Mouse (Mus musculus): ENCODE results near the gene Olfr1105. TPM values are rescaled to one million over a fixed set of nuclear protein-coding genes. Genes with fewer than 3 reads are reported as not detected.

Olfr1105 gene
- total RNA-seq (2021), result not detected
- long read RNA-seq, experiment 1, result 0 reads
- long read RNA-seq, experiment 2, result 0 reads

GRCm38 (mm10) chr2:87036431-87036830 lies at the start of gene Olfr1105:
TSS of gene Olfr1105 (minus strand) at chr2:87036531.
- DNase-seq, result no peak

- no peak for DNase-seq
Measured at GRCm38 (mm10) chr2:87075717-87076116, 39.4 kb upstream of the Olfr1105 start, which contains the start of gene Olfr1107. TSS of gene Olfr1107 (minus strand) at chr2:87075817.

- no peak for DNase-seq
Measured at GRCm38 (mm10) chr2:87052173-87052572, 15.8 kb upstream of the Olfr1105 start, which contains the start of gene Olfr1106. TSS of gene Olfr1106 (minus strand) at chr2:87052273.

- DNase-seq, result no peak
Measured at GRCm38 (mm10) chr2:87026980-87027379, 9.4 kb downstream of the Olfr1105 start, which contains the start of gene Olfr1104. TSS of gene Olfr1104 (minus strand) at chr2:87027080.

- no peak for DNase-seq
Measured at GRCm38 (mm10) chr2:86998098-86998497, 38.2 kb downstream of the Olfr1105 start, which contains the start of gene Olfr1102. TSS of gene Olfr1102 (plus strand) at chr2:86998398.

GRCm38 (mm10) chr2:86991121-86991520 lies 45.2 kb downstream of the Olfr1105 start, which contains the start of gene Olfr1101:
TSS of gene Olfr1101 (minus strand) at chr2:86991221.
- DNase-seq, result no peak

Other genes starting within 250 kb of the Olfr1105 start
- gene Olfr141, start 226.5 kb downstream of the Olfr1105 start, total RNA-seq (2021), result not detected
- not detected for gene Olfr1094, start 211.9 kb downstream of the Olfr1105 start, total RNA-seq (2021)
- not detected for gene Olfr1095, start 184.8 kb downstream of the Olfr1105 start, total RNA-seq (2021)
- gene Gm13723, start 161.7 kb downstream of the Olfr1105 start, total RNA-seq (2021), result not detected
- gene Olfr1097, start 144.3 kb downstream of the Olfr1105 start, total RNA-seq (2021), result not detected
- not detected for gene Olfr1098, start 112.0 kb downstream of the Olfr1105 start, total RNA-seq (2021)
- gene Olfr1099, start 75.8 kb downstream of the Olfr1105 start, total RNA-seq (2021), result not detected
- gene Olfr1100, start 56.6 kb downstream of the Olfr1105 start, total RNA-seq (2021), result not detected
- gene Olfr1101, start 45.3 kb downstream of the Olfr1105 start, total RNA-seq (2021), result not detected
- gene Olfr1102, start 38.1 kb downstream of the Olfr1105 start, total RNA-seq (2021), result not detected
- gene Olfr1104, start 9.5 kb downstream of the Olfr1105 start, total RNA-seq (2021), result not detected
- not detected for gene Olfr1106, start 15.7 kb upstream of the Olfr1105 start, total RNA-seq (2021)
- not detected for gene Olfr1107, start 39.3 kb upstream of the Olfr1105 start, total RNA-seq (2021)
- gene Olfr1109, start 59.5 kb upstream of the Olfr1105 start, total RNA-seq (2021), result not detected
- not detected for gene Olfr259, start 78.0 kb upstream of the Olfr1105 start, total RNA-seq (2021)
- gene Olfr1110, start 103.8 kb upstream of the Olfr1105 start, total RNA-seq (2021), result not detected
- gene Olfr1111, start 116.1 kb upstream of the Olfr1105 start, total RNA-seq (2021), result not detected
- gene Olfr1112, start 151.3 kb upstream of the Olfr1105 start, total RNA-seq (2021), result not detected
- gene Olfr1113, start 172.4 kb upstream of the Olfr1105 start, total RNA-seq (2021), result not detected
- gene Olfr1115, start 211.5 kb upstream of the Olfr1105 start, total RNA-seq (2021), result not detected
- gene Olfr1116, start 231.0 kb upstream of the Olfr1105 start, total RNA-seq (2021), result not detected

All from gastrocnemius, postnatal 25 days (tissue).